Mouse (Mus musculus) megakaryocyte-erythroid progenitor cell, adult 5-6 weeks (primary cell): ENCODE measurements around the gene Plppr3. TPM values are rescaled to one million over a fixed set of nuclear protein-coding genes. Genes with fewer than 3 reads are reported as not detected.
A peak's percentile ranks its signal among the peaks of the same experiment; 100 is the strongest.

Experiments
- ATAC-seq: replicated peaks from 2 replicates; pipeline ENCODE4 v1.8.0; 2016; ENCODE audit warnings: mild to moderate bottlenecking, inconsistent platforms; ENCODE audit not compliant: severe bottlenecking, poor library complexity, low FRiP score, low TSS enrichment
- total RNA-seq, 2 experiments: library from RNA; stranded (forward) in 1 of 2; stranded (reverse) in 1 of 2; fragments of 200-1000, 215-1000 nt in 1 of 2; fragments of >200 nt in 1 of 2; fragmentation: Nextera tagmentation in 1 of 2; gene quantifications; 2 replicates each; pipeline ENCODE4 v1.2.3; 2014 to 2017

Plppr3 gene
- total RNA-seq, 2 experiments from 2014 or later = 15.0 TPM; not detected in 1

- ATAC-seq = no peak
Measured at GRCm38 (mm10) chr10:79873715-79874289, 632 bp downstream of the Plppr3 start.

GRCm38 (mm10) chr10:79873313-79873712 is 1.1 kb downstream of the Plppr3 start:
- no peak for ATAC-seq

GRCm38 (mm10) chr10:79872862-79873261 is 1.6 kb downstream of the Plppr3 start:
- ATAC-seq = no peak

GRCm38 (mm10) chr10:79871845-79872244 is 2.6 kb downstream of the Plppr3 start:
- no peak for ATAC-seq

- 0 out of 2 replicates have a peak, but pooled peaks have one; percentile 5 for ATAC-seq
Measured at GRCm38 (mm10) chr10:79866601-79867000, 7.8 kb downstream of the Plppr3 start.

- ATAC-seq = peak; percentile 73
Measured at GRCm38 (mm10) chr10:79865801-79866295, 8.6 kb downstream of the Plppr3 start.

GRCm38 (mm10) chr10:79865189-79865601 is 9.2 kb downstream of the Plppr3 start:
- 0 out of 2 replicates have a peak, but pooled peaks have one; percentile 15 for ATAC-seq

- no peak for ATAC-seq
Measured at GRCm38 (mm10) chr10:79864351-79865188, 9.9 kb downstream of the Plppr3 start.

GRCm38 (mm10) chr10:79862925-79863324 is 11.5 kb downstream of the Plppr3 start:
- no peak for ATAC-seq

GRCm38 (mm10) chr10:79862049-79862788 is 12.2 kb downstream of the Plppr3 start:
- ATAC-seq = no peak

GRCm38 (mm10) chr10:79861230-79862048 is 13.0 kb downstream of the Plppr3 start:
- ATAC-seq = no peak

GRCm38 (mm10) chr10:79860079-79860911 is 14.1 kb downstream of the Plppr3 start:
- ATAC-seq = no peak

- ATAC-seq = no peak
Measured at GRCm38 (mm10) chr10:79859116-79859515, 15.3 kb downstream of the Plppr3 start.

GRCm38 (mm10) chr10:79858416-79859074 is 15.9 kb downstream of the Plppr3 start:
- no peak for ATAC-seq

GRCm38 (mm10) chr10:79857894-79858293 is 16.5 kb downstream of the Plppr3 start:
- ATAC-seq = no peak

GRCm38 (mm10) chr10:79857452-79857811 is 17.0 kb downstream of the Plppr3 start:
- no peak for ATAC-seq

GRCm38 (mm10) chr10:79856704-79857451 is 17.6 kb downstream of the Plppr3 start:
- ATAC-seq = no peak
